Mouse (Mus musculus) neural tube, embryonic 13.5 days (tissue): Measurements from ENCODE around the gene Ugt1a2. TPM values are rescaled to one million over a fixed set of nuclear protein-coding genes. Genes with fewer than 3 reads are reported as not detected.

ENCODE experiments used
- ATAC-seq: fragments of 200-750 bp; cut with Nextera tagmentation; 2 replicates; pipeline ENCODE4 v1.8.0; 2017; ENCODE audit warnings: low read depth, mild to moderate bottlenecking, moderate TSS enrichment, moderate library complexity
- H3K27ac ChIP-seq: fragments of 300-500 bp; sonication (generic); replicated peaks from 2 replicates; pipeline ENCODE4 v1.5.1; 2015; ENCODE audit warnings: moderate library complexity, mild to moderate bottlenecking, inconsistent platforms
- H3K27me3 ChIP-seq: fragments of 300-500 bp; sonication (generic); 2 replicates; pipeline ENCODE4 v1.6.1; 2015; ENCODE audit warnings: mild to moderate bottlenecking, inconsistent platforms
- H3K36me3 ChIP-seq: fragments of 300-500 bp; sonication (generic); 2 replicates; pipeline ENCODE4 v1.6.1; 2015; ENCODE audit warnings: mild to moderate bottlenecking, inconsistent platforms
- H3K4me1 ChIP-seq: fragments of 300-500 bp; sonication (generic); replicated peaks from 2 replicates; pipeline ENCODE4 v1.6.1; 2015; ENCODE audit warnings: inconsistent platforms
- H3K4me2 ChIP-seq: fragments of 300-500 bp; sonication (generic); 2 replicates; pipeline ENCODE4 v1.6.1; 2015; ENCODE audit warnings: inconsistent platforms, mild to moderate bottlenecking, moderate library complexity
- H3K4me3 ChIP-seq: fragments of 300-500 bp; sonication (generic); 2 replicates; pipeline ENCODE4 v1.5.1; 2015; ENCODE audit warnings: mild to moderate bottlenecking, inconsistent platforms
- H3K9ac ChIP-seq: fragments of 300-500 bp; sonication (generic); 2 replicates; pipeline ENCODE4 v1.6.1; 2015; ENCODE audit warnings: moderate library complexity, mild to moderate bottlenecking, inconsistent platforms
- H3K9me3 ChIP-seq: fragments of 300-500 bp; sonication (generic); 2 replicates; pipeline ENCODE4 v1.6.1; 2016; ENCODE audit warnings: inconsistent platforms
- WGBS: fragments of 180-500 bp; shearing (Covaris S2); methylation state at CpG from one replicate; pipeline ENCODE4 v1.1.7; 2015; 5-methylcytosine and 5-hydroxymethylcytosine counted together
- polyA plus RNA-seq: library from polyadenylated mRNA; unstranded; fragments of >200 nt; fragmentation: Nextera tagmentation; extraction: Ambion mirVana; gene quantifications from 2 replicates; pipeline ENCODE4 v1.2.1, GENCODE M21; 2015

Gene Ugt1a2
- polyA plus RNA-seq, 1 experiment from 2014 or later, result not detected

DNA sequence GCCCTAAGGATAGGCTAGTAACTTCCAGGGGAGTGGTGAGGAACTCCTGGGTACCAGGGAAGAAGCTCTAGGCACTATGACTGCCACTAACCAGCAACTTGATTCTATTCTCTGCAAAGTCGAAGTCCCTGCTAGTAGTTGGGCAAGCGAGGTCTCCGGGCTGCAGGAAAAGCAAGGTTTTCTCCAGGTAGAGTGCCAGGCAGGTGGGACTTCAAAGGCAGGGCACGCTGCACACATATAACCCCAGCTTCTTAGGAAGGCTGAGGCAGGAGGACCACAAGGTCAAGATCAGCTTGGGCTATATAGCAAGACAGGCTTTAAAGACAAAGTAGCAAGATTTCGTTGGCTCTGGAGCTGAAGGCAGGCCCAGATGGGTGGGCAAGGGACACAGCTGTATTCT, 63.4 kb downstream of the Ugt1a2 start:
- WGBS, result 92% methylated on average over 5 of the region's 5 CpGs
- Histone ChIP-seq H3K27ac (no peak overlapping the region), H3K4me2 (no peak overlapping the region), H3K9me3 (0 out of 2 replicates have a peak, but pooled peaks cover 5% of the 10 kb centered on the region), H3K4me3 (no peak overlapping the region), H3K9ac (no peak overlapping the region), H3K27me3 (no peaks in the 10 kb centered on the region), H3K4me1 (peaks cover 25% of the 10 kb centered on the region), H3K36me3 (peaks cover 97% of the 10 kb centered on the region)
- no peak for ATAC-seq

DNA sequence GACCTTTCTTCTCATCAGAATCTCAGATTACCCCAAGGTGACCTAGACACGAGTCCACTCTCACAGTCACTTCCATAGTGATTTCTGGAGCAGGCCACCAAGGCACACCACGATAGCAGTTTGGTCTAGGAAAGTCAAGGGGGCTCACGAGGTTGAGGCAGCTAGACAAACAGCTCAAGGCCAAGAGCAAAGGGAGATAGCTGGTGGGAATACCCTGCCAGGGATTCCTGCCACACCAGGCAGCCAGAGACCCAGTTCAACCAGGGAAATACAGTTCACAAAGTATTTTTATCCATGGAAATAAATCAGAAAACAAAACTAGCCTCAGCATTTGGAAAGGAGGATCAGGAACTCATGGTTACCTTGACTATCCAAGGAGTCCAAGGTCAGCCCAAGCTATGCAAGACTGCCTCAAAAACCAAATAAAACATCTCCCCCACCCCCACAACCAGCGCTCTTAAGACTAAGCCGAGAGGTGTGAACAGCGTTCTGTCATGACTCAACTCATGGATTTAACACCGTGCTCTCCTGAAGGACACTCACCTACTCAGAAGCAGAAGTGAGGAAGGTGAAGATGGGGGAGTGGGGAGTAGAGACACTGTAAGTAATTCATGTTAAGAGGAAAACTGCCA, 64.0 kb downstream of the Ugt1a2 start:
- 0 out of 2 replicates have a peak, but pooled peaks cover 5% of the 10 kb centered on the region for H3K9me3 ChIP-seq
- H3K36me3 ChIP-seq, result peaks cover 100% of the 10 kb centered on the region
- WGBS, result 90% methylated on average over 7 of the region's 7 CpGs
- ATAC-seq, result no peak
- H3K27ac ChIP-seq, result no peak overlapping the region
- no peak overlapping the region for H3K9ac ChIP-seq
- H3K4me3 ChIP-seq, result no peak overlapping the region
- H3K4me2 ChIP-seq, result no peak overlapping the region
- H3K4me1 ChIP-seq, result peaks cover 22% of the 10 kb centered on the region
- no peaks in the 10 kb centered on the region for H3K27me3 ChIP-seq

DNA sequence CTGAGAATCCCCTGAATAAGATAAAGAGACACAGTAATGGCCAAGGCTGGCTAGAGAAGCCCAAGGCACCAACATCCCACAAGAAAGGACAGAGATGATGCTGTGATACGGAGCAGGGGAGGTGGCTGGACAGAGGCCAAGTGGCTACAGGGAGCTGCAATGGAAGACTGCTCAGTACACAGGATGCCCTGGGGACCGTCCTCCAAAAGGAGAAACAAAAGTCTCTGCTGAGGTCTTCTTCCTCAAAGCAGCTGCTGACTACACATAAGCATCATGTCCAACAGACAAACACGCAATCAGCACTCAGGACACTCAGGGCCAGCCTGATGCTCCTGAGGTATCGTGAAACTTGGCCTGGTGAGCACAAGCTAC, 64.5 kb downstream of the Ugt1a2 start:
- no peak overlapping the region for H3K4me3 ChIP-seq
- H3K9ac ChIP-seq, result no peak overlapping the region
- H3K4me2 ChIP-seq, result no peak overlapping the region
- no peak for ATAC-seq
- H3K36me3 ChIP-seq, result peaks cover 100% of the 10 kb centered on the region
- H3K9me3 ChIP-seq, result 0 out of 2 replicates have a peak, but pooled peaks cover 5% of the 10 kb centered on the region
- no peak overlapping the region for H3K27ac ChIP-seq
- WGBS, result 80% methylated on average over 4 of the region's 4 CpGs
- H3K27me3 ChIP-seq, result no peaks in the 10 kb centered on the region
- peaks cover 17% of the 10 kb centered on the region for H3K4me1 ChIP-seq

DNA sequence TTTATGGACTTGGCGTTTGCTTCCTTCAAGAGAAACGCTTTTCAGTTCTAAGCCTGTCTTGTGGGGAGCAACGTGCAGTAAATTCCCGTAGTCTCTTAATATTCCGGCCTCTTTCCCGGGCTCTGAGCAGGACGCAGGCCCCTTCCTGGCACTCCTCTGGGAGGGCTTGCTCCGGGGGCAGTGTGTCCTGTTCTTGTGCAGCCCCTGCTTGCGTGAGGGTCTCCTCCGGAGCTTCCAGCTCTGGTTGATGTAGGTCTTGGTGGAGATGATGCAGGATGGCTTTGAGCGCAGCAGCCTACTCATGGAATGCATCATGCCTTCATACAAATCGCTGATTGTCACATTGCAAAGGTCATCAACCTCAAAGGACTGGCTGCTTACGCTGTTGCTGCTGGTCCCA, 65.7 kb downstream of the Ugt1a2 start:
- no peak for ATAC-seq
- no peaks in the 10 kb centered on the region for H3K27me3 ChIP-seq
- H3K4me1 ChIP-seq, result peaks cover 12% of the 10 kb centered on the region
- H3K4me2 ChIP-seq, result no peak overlapping the region
- no peak overlapping the region for H3K9ac ChIP-seq
- no peak overlapping the region for H3K27ac ChIP-seq
- H3K4me3 ChIP-seq, result no peak overlapping the region
- 88% methylated on average over 13 of the region's 13 CpGs for WGBS
- H3K36me3 ChIP-seq, result peaks cover 90% of the 10 kb centered on the region
- 0 out of 2 replicates have a peak, but pooled peaks cover 5% of the 10 kb centered on the region for H3K9me3 ChIP-seq

DNA sequence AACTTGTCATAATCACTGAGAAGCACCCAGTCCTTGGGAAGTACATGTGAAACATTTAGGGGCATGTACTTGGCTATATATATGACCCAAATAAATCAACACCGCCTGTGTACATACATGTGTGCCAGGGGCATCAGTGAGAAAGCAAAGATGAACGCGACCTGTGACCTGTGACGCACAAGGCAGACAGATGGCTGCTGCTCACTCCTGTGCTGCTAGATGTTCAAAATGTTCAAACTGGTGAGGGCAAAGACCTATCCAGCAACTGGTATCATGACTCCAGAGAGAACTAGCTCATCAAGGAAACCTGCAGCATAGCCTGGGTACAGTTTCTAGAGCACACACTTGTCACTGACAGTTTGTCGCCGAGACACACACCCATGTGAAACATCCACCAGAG, 67.1 kb downstream of the Ugt1a2 start:
- no peak overlapping the region for H3K4me3 ChIP-seq
- peaks cover 3% of the 10 kb centered on the region for H3K4me1 ChIP-seq
- no peak overlapping the region for H3K27ac ChIP-seq
- WGBS, result 92% methylated on average over 6 of the region's 6 CpGs
- ATAC-seq, result no peak
- no peak overlapping the region for H3K9ac ChIP-seq
- 0 out of 2 replicates have a peak, but pooled peaks cover 5% of the 10 kb centered on the region for H3K9me3 ChIP-seq
- H3K36me3 ChIP-seq, result peaks cover 87% of the 10 kb centered on the region
- no peak overlapping the region for H3K4me2 ChIP-seq
- no peaks in the 10 kb centered on the region for H3K27me3 ChIP-seq

DNA sequence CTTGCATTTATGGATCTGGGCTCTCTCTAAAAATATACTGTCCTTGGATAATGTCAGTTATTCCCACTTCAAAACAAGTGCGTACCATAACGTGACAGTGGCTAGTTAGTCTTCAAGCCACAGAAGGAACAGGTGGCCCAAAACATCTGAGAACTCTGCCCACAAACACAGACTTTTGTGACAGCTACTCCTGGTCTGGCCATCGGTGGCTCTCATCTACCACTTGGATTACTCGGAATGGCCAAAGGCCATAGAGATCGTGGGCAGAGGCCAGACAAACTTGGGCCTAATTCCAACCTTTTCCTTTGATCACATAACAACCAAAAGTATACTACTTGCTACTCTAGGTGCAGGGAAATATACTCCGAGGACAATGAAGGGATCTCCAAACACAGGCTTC, 67.7 kb downstream of the Ugt1a2 start:
- Histone ChIP-seq H3K4me1 (no peaks in the 10 kb centered on the region), H3K9me3 (0 out of 2 replicates have a peak, but pooled peaks cover 5% of the 10 kb centered on the region), H3K27ac (no peak overlapping the region), H3K9ac (no peak overlapping the region), H3K4me2 (no peak overlapping the region), H3K27me3 (no peaks in the 10 kb centered on the region), H3K36me3 (peaks cover 86% of the 10 kb centered on the region), H3K4me3 (no peak overlapping the region)
- 89% methylated on average over 6 of the region's 6 CpGs for WGBS
- ATAC-seq, result no peak

Other genes with a start within 250 kb of the Ugt1a2 start
- 20.8 and 24.2 TPM in 2 replicates for gene Usp40, start 192.1 kb upstream of the Ugt1a2 start, polyA plus RNA-seq
- not detected in 2 replicates for gene Ugt1a10, start 145.2 kb upstream of the Ugt1a2 start, polyA plus RNA-seq
- not detected in 2 replicates for gene Ugt1a9, start 129.8 kb upstream of the Ugt1a2 start, polyA plus RNA-seq
- gene Ugt1a8, start 112.8 kb upstream of the Ugt1a2 start, polyA plus RNA-seq, result not detected in 2 replicates
- gene Ugt1a7c, start 105.5 kb upstream of the Ugt1a2 start, polyA plus RNA-seq, result 1.0 and 1.6 TPM in 2 replicates
- not detected in 2 replicates for gene Ugt1a6b, start 97.3 kb upstream of the Ugt1a2 start, polyA plus RNA-seq
- gene Ugt1a6a, start 65.8 kb upstream of the Ugt1a2 start, polyA plus RNA-seq, result 2.4 and 2.6 TPM in 2 replicates
- gene Ugt1a5, start 34.6 kb upstream of the Ugt1a2 start, polyA plus RNA-seq, result not detected in 2 replicates
- 16.9 and 18.7 TPM in 2 replicates for gene Dnajb3, start 5.2 kb downstream of the Ugt1a2 start, polyA plus RNA-seq
- not detected in 2 replicates for gene Ugt1a1, start 11.4 kb downstream of the Ugt1a2 start, polyA plus RNA-seq
- gene Mroh2a, start 26.4 kb downstream of the Ugt1a2 start, polyA plus RNA-seq, result 0.58 and 0.68 TPM in 2 replicates
- 69.9 and 74.0 TPM in 2 replicates for gene Hjurp, start 77.0 kb downstream of the Ugt1a2 start, polyA plus RNA-seq
- 0.07 TPM in 1 of 2 replicates, not detected in the other for gene Trpm8, start 77.1 kb downstream of the Ugt1a2 start, polyA plus RNA-seq
- gene Spp2, start 206.4 kb downstream of the Ugt1a2 start, polyA plus RNA-seq, result 0.54 TPM in 1 of 2 replicates, not detected in the other